Mouse (Mus musculus) left cerebral cortex, postnatal 4 days (tissue): ENCODE measurements around the gene Pik3cd. TPM values are rescaled to one million over a fixed set of nuclear protein-coding genes. Genes with fewer than 3 reads are reported as not detected.

Experiments
- DNase-seq: peaks from one replicate; pipeline ENCODE4 v3.0.0-alpha.2; 2022
- intact Hi-C: fragments of 180-260 bp; cut with DNase I; formaldehyde crosslinking; loops from one replicate; pipeline ENCODE4 v1.15.1; 2025
- total RNA-seq, 2 experiments: library from RNA; stranded (reverse); gene quantifications; 2 replicates each; pipeline ENCODE4 v1.2.3; 2021

The Pik3cd gene
- total RNA-seq, 2 experiments from 2014 or later: 46.2 to 53.7 TPM

DNA sequence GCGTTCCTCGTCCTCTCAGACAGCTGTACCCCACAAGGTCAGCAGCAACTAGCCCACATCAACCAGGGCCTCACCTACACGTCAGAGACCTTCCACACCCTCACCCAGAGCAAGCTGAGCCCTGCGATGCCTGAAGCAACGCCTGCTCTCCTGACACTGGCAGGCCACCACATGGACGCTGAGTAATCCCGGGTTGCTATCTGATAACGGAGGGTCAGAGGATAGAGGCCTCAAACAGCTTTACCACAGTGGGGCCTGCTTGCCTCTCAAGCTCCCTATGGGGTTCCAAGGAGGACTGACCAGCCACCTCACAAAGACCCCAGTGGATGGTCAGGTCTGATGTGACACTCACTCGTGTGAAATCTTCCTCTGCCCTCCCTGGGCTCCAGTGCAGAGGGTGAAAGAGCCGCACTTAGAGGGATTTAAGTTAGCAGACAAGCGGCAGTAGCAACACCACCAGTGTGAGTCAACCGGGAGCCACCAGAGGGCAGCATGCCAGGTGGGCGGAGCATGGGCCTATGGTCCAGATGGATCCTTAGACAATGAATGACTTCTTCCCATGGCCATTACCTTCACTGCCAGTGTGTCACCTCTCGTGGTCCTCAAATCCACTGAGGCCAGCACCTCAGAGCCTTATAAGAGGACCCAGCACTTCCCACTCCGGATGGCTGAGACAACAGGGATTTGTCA, 23.4 kb upstream of the Pik3cd start:
- peak; percentile 95 for DNase-seq
- intact Hi-C loops: no loop called here

DNA sequence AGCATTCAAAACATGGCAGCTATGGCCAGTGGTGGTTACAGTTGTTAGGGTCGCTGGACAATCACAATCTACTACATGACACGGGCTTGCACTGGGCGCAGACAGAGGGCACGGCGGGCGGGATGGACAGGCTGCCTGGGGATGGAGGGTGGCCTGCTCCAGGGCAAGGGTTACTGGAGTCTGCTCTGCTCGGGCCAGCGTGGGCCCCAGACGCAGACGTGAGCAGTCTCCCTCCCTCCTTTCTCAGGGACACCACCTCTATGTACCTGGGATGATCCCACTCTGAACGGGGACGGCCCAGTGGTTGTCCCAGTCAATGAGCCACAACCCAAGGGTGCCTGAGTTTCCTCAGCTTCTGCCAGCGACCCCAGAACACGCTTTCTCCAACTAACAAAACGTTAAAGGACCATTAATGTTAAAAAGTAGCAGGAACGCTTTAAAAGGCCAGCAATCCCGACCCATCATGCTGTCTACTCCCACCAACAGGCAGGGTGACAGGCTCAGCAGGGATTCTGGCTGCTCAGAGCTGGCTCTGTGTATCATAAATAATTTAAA, 22.6 kb upstream of the Pik3cd start:
- DNase-seq: no peak
- intact Hi-C loops: no loop called here

DNA sequence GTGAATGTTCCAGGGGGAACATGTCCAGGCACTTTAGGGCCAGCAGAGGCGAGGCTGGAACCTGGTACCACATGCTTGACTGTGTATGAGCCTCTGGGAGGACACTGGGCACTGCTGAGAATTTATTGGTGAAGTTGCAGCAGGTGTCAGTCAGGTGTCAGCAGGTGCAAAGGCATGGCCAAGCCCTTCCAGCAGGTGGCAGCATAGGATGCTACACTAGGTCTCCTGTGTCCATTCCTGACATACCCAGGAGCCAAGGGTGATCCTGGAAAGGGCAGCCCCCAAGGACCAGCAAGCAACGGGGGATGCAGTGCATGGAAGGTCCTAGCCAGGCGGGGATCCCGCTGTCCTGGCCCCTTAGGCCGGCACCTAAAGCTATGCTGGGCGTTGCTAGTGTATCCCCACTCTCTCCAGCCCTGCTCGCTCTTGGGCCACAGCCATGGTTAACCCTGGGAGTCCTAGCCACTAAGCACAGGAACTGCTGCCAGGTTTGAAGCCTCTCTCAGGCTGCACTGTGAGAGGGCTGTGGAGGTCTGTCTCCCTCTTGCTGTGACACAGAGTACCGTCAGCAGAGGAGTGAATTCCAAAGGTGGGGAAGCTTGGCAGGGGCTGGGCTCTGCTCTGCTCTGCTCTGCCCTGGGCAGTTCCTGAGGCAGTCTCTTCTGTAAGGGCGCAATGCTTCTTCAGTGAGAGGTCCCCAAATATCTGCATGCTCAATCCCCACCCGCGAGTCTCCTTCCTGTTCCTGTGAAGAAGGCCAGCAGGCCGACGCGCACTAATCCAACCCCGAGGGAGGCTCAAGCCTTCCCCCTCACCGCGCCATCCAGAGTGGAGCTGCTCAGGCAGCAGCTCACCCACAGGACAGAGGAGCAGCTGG, 21.7 kb upstream of the Pik3cd start:
- intact Hi-C loops: no loop called here
- peak; percentile 67 for DNase-seq

DNA sequence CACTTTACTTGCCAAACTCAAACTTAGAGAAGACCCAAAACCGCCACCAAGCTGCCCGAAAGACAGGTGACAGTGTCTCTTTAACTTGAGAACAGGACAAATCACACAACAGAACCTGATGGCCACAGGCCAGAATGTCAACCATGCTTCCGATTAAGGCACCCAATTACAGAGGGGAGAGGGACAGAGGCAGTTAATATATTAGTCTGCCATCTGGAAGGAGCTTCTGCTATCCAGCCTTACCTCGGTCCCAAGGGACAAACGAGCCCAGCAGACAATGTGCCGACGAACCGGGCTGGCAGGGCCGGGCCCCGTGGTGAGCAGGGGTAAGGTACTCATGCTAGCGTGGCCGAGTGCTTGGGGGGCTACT, 20.6 kb upstream of the Pik3cd start:
- intact Hi-C loops: no loop called here
- no peak for DNase-seq

DNA sequence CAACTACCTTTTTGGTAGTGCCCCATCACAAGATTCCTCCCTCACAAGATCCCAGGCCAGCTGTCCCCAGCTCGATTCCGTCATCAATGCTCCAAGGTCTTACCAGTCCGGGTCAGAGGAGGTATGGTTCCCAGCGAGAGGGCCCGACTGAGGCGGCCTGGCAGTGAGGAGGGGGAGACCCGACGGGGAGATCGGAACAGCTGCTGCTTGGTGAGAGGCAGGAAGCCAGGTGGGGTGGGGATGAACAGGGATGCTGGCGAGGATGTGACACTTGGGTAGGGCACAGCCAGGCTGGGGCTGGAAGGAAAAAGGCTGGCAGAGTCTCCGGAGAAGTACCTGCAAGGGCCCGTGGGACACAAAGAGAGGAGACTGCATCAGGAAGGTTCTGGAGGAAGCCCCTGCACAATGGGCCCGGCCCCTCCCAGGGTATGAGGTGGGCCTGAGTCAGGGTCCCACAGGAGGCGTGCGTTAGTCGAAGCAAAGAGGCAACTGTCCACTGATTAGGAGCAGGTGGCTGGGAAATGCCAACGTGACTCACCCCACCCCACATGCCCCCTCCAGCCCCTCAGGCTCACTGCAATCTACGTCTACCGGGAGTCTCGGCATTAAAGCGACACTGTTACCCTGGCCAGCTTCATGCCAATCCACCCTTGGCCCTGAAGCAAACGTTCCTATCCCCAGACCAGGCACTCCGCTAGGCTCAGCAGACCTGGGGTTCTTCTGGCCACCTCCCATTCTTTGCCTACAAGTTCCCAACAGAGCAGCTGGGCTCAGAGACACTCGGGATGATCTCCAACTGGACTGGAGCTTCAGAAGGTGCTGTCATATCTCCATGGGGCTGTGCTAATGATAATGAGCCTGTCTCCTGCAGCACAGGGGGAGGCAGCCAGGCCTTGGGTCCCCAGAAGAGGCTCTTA, 20.0 kb upstream of the Pik3cd start:
- DNase-seq: peak; percentile 39
- intact Hi-C loops: no loop called here

DNA sequence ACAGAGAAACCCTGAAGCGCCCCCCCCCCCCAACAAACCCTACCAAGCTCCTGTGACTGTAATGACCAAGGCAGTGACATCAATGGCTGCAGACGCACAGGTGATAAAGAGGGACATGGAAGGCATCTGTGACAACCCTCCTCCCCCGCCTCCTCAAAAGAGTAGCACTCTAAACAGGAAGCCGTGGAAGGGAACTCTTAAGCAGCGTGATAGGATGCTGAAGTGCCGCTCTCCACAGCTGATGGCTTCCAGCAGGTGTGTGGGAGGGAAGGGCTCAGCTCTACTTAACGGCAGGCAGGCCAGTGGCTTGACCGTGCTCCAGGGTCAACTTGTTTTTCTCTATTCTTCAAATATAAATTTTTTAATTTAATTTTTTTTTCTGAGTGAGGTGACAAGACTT, 18.8 kb upstream of the Pik3cd start:
- intact Hi-C loops: no loop called here
- DNase-seq: no peak

DNA sequence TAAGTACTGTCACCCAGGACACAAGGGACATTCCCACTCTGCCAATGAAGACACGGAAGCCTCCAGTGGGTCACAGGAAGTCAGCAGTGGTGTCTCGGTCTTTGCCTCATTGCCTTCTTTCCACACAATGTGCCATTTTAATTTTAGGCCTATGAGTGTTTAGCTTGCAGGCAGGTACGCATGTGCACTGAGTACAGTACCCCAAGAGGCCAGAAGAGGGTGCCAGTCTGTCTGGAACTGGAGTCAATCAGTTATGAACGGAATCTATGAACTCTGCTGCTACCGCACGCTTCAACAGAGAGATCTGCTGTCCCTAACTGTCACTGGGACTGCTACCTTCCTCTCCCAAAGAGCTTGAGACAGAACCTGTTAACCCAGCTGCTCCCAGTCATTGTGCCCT, 17.3 kb upstream of the Pik3cd start:
- intact Hi-C loops: no loop called here
- DNase-seq: peak; percentile 69

DNA sequence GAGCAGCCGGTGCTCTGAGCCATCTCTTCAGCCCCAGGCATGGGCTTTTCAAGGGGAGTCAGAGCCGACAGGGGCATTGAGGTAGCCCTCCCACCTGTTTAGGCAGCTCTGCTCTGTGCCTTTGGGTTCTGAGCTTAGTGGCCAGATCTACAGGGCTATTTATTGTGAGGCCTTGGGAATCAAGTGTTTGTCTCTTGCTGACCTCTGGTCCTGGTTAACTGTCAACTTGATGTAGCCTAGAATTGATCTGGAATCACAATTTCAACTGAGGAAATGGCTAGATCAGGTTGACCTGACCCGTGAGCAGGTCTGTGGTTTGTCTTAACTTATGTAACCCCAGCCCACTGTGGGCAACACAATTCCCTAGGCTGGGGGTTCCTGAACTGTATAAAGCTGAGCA, 12.2 kb upstream of the Pik3cd start:
- intact Hi-C loops: no loop called here
- DNase-seq: no peak

DNA sequence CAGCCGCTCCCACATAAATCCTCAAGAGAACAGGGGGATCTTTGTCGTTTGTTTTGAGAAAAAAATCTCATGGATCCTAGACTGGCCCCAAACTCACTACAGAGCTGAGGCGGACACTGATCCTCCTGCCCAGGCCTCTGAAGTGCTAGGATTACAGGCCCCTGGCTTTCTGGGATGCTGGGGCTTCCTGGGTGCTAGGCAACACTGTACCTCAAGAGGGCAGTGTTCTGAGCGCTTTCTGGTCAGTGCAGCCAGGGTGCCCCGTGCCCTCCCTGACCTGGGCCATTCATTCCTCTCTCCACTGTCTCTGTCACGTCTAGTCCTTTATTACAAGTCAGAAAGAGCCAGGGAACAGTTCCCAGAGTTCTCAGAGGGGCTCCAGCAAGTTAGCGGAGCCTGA, 9.6 kb upstream of the Pik3cd start:
- DNase-seq: peak; percentile 56
- intact Hi-C loops: no loop called here

DNA sequence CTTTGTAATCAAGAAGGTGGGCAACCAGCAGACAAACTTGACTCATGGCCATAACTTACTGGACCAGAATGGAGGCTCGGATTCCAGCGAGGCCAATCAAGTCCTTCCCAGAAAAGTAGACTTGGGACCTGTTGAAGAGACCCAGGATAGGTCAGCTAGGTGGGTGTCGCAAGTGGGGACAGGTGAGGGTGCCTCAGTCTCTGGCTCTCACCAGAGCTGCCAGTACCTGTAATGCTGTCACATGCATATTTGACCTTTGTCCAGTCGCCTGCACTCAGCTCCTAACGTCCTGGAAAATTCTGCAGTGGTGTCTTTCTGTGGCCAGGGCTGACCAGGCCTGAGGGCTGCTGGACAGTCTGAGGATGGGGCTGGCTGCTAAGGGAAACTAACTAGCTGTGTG, 9.1 kb upstream of the Pik3cd start:
- no peak for DNase-seq
- intact Hi-C loops: no loop called here

DNA sequence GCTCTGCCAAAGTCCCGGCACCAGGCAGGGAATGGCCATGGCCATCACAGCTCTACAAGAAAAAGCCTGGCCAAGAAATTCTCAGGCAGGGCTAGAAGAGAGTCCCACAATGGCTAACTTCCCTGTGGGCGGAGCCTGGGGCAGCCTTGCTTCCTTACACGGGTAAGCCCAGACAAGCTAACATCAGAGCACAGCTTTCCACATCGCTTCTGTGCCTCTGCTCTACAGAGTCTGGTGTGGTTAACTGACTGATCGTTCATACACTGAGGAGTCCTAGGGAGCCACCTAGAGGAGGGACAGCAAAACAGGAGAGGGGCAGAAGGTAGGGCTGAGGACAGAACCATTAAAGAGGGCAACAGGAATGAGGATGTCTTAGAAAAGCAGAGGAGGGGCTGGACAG, 8.1 kb upstream of the Pik3cd start:
- no peak for DNase-seq
- intact Hi-C loops: no loop called here

DNA sequence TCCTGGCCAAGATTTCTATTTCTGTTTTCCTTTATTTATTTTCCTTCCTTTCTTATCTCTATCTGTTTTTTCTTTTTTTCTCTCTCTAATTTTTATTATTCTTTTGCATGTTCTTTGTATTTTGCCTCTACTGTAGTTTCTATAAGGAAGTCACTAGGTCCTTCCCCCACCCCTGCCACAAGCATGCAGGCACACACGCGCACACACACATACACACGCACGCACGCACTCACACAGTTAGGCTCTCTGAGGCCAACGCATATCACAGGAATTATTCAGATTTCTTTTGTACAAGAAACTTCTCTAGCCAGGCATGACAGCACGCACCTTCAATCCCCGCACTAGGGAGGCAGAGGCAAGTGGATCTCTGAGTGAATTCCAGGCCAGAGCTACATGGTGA, 3.6 kb upstream of the Pik3cd start:
- DNase-seq: no peak
- intact Hi-C loops: no loop called here

DNA sequence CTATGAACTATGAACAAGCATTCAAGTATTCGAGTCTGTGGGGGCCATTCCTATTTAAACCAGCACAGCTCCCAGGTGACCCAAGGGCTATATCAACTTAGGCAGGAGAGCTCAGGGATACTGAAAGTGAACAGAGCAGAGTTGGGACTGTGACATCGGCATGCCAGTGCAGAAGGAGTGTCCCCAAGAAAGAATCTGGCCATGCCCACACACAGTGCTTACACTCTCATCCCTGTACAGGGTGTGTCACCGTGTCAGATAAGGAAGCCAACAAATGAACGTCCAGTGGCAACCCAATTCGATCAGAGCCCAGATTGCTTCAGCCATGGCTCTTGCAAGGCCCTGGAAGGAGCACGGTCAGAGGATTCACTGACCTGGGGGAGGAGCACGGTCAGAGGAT, 2.9 kb upstream of the Pik3cd start:
- intact Hi-C loops: no loop called here
- no peak for DNase-seq

DNA sequence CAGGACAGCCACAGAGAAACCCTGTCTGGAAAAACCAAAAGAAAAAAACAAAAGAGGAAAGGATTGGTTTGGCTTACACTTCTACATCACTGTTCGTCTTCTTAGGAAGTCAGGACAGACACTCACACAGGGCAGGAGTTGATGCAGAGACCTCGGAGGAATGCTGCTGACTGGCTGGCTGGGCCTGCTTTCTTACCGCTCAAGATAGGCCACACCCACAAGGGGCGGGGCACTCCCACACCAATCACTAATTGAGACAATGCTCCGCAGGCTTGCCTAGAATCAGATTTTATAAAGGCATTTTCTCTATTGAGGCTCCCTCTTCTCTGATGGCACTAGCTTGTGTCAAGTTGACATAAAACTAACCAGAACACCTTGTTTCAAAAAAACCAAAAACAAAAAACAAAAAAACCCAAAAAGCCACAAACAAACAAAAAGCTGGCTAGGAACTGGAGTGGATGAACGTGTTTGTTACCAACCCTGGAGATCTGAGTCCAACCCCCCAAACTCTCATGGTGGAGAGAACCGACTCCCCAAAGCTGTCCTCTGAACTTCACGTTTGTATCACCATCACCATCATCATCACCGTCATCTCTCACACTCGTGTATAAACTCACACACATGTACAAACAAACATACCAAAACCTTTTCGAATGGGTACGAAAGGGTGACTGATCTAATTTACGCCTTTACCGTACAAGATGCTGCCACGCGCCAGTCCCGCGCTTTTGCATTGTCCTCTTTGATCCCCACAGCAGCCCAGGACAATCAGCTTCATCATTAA, 753 bp downstream of the Pik3cd start:
- no peak for DNase-seq
- intact Hi-C loops: no loop called here

DNA sequence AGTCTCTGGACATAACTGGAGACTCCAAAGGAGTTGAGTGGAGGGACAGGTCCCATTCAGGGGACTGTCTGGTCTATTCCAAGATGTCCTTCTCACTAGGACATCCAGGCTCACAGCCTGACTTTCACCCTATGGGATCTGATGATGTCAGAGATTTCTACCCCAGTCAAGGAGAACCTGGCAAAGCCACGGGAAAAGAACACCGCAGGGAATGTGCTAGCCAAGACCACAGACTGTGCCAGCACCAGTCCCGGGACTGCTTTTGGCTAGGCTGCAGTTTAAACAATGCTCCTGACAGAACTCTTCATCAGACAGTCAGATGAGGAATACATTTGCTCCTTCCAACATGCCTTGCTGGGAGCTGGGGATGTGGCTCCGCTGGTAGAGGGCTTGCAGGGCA, 2.4 kb downstream of the Pik3cd start:
- DNase-seq: no peak
- intact Hi-C loops: no loop called here

DNA sequence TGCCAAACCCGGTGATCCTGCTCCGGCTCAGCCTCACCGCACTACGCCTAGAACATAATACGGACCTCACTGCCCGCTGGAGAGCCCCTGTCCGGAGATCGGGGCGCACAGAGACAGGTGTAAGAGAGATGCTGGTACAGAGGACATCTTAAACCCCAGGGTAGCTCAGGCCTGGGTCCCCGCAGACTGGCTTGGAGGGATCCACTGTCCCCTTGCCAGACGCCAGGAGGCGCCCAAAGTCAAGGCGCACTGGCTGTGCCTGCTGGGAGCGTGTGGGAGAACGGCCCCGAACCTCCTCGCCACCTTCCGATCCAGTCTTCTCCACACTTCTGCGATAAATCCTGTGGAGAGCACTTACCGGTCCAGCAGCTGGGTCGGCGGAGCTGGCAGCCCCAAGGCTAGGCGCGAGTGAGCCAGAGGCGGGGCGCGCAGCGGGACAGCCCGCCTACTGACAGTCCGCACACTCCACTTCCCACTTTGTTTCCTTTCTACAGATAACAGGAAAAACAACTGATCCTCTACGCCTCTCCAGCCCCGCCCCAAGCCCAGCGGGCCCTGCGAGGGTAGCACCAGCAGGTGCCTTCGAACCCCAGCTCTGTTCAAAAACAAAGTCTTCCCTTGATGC, 4.1 kb downstream of the Pik3cd start:
- intact Hi-C loops: no loop called here
- peak; percentile 49 for DNase-seq

DNA sequence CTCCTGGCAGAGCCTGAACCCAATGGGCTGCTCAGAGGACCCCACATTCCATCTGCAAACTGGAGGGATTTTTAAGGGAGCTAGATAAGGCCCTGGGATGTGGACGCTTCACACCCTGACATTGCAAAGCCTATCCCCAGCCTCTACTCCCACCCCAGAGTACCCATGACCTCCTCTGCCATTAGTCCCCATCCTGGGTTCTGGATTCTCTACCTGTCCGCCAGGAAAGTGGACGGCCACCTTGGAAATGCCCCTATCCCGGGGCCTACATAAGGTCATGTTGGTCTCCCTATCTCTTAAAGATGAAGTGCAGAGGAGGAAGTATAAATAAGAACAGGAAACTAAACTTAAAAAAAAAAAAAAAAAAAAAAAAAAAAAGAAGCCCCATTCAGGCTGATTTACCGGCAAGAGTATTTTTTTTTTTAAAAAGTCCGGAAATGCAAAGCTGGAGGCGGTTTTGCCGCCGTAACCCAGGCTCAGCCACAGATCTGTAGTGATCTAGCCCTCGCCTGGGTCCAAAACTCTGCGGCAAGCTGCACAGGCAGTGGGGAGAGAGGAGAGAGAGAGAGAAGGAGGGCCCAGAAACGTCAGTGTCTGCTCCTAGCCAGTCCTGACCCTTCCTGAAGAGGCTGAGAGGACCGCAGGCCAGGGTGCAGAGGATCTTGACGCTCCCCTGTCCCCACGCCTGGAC, 4.7 kb downstream of the Pik3cd start:
- intact Hi-C loops: no loop called here

DNA sequence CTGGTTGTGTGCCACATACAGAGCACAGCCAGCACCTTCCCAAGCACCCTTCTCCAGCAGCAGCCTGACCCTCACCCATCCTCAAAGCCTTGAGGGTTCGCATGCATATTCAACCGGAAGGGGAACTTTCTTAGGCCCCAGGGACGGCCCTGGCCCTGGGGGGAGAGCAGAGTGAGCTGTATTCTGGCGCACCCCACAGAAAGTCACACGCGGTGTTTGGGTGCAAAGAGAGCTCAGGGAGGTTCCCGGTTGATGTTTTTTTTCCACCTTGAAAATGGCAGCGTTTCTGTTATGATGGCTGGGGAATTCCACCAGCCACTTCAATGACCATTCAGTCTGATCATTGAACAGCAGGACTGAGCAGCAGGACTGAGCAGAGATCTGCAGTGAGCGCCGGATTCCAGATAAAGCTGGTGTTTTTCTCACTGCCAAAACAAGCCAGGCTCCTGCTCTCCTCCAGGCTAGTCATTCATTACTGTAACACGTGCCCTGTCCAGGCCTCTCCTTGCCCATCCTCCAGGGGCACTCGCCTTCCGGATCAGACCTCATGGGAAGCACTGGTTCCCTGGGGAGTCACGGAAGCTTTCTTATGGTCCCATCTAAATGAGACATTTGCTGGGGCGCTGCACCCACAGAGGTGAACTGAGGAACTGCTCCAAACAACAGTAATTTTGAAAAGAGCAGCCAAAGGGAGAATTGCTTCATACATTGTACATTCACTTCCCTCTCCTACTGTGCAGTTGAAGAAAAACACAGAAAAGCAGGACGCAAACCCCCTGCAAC, 6.0 kb downstream of the Pik3cd start:
- intact Hi-C loops: no loop called here
- DNase-seq: no peak

More for the DNA sequence above, 4.7 kb downstream of the Pik3cd start:
- no peak for DNase-seq
